Mouse (Mus musculus) MEL (cell line): ENCODE measurements at regions not wholly inside any gene's neighbourhood (a gene's known extent, or its start where the extent isn't known, plus 50 kb on each side); places are given as distances from the start of the nearest gene placed in this dataset.

Experiments
- DNase-seq: peaks from one replicate; pipeline ENCODE4 v3.0.0; 2011; ENCODE audit warnings: low read depth, low spot score
- H3K27ac ChIP-seq: 2 replicates; pipeline ENCODE4 v1.5.1; 2012; ENCODE audit warnings: low read depth, mild to moderate bottlenecking, control low read depth, low read length, moderate library complexity; ENCODE audit not compliant: control insufficient read depth
- H3K27me3 ChIP-seq, 2 experiments: fragments of 150-350 bp in 1 of 2; sonication (generic) in 1 of 2; 2 replicates each; pipeline ENCODE4 v1.6.1; 2012; ENCODE audit warnings: low read length in 2 of 2, mild to moderate bottlenecking in 2 of 2, improper control_type of control experiment in 1 of 2, moderate library complexity in 1 of 2; ENCODE audit not compliant: insufficient read depth in 2 of 2, control insufficient read depth in 1 of 2
- H3K36me3 ChIP-seq, 2 experiments: 2 replicates each; pipeline ENCODE4 v1.6.1; 2012 to 2014; ENCODE audit warnings: low read length in 2 of 2, improper control_type of control experiment in 1 of 2, inconsistent platforms in 1 of 2, mild to moderate bottlenecking in 1 of 2; ENCODE audit not compliant: insufficient read depth in 2 of 2, control insufficient read depth in 1 of 2
- H3K4me1 ChIP-seq, 2 experiments: fragments of 150-350 bp in 1 of 2; sonication (generic) in 1 of 2; 2 replicates each; pipeline ENCODE4 v1.6.1; 2012; ENCODE audit warnings: low read length in 2 of 2, improper control_type of control experiment in 1 of 2, mild to moderate bottlenecking in 1 of 2; ENCODE audit not compliant: insufficient read depth in 2 of 2, control insufficient read depth in 1 of 2
- H3K4me3 ChIP-seq, 2 experiments: fragments of 150-350 bp in 1 of 2; sonication (generic) in 1 of 2; 2 replicates each; pipeline ENCODE4 v1.5.1; 2012; ENCODE audit warnings: low read depth in 2 of 2, low read length in 2 of 2, mild to moderate bottlenecking in 2 of 2, moderate library complexity in 2 of 2, control low read depth in 1 of 2, improper control_type of control experiment in 1 of 2; ENCODE audit not compliant: control insufficient read depth in 1 of 2, insufficient read depth in 1 of 2
- H3K79me2 ChIP-seq: 2 replicates; pipeline ENCODE4 v1.6.1; 2012; ENCODE audit warnings: mild to moderate bottlenecking, low read length, moderate library complexity; ENCODE audit not compliant: control insufficient read depth, poor library complexity, insufficient read depth
- H3K9ac ChIP-seq: 2 replicates; pipeline ENCODE4 v1.6.1; 2012; ENCODE audit warnings: low read depth, mild to moderate bottlenecking, control low read depth, low read length, moderate library complexity; ENCODE audit not compliant: control insufficient read depth, poor library complexity, severe bottlenecking
- H3K9me3 ChIP-seq: fragments of 150-350 bp; sonication (generic); replicated peaks from 2 replicates; pipeline ENCODE4 v1.6.1; 2012; ENCODE audit warnings: mild to moderate bottlenecking, low read length, improper control_type of control experiment, moderate library complexity; ENCODE audit not compliant: insufficient read depth
- BHLHE40 ChIP-seq: IDR thresholded peaks from 2 replicates; pipeline ENCODE4 v1.6.1; 2012; ENCODE audit warnings: low read depth, mild to moderate bottlenecking, inconsistent platforms, low read length, improper control_type of control experiment, borderline replicate concordance
- CHD1 ChIP-seq: IDR thresholded peaks from 2 replicates; pipeline ENCODE4 v1.6.1; 2012; ENCODE audit warnings: low read depth, mild to moderate bottlenecking, inconsistent platforms, low read length, improper control_type of control experiment
- CTCF ChIP-seq, 3 experiments: IDR thresholded peaks in 2 of 3; conservative IDR thresholded peaks in 1 of 3; 2 replicates each; pipeline ENCODE4 v1.5.1; 2011 to 2012; ENCODE audit warnings: low read length in 3 of 3, low read depth in 2 of 3, mild to moderate bottlenecking in 2 of 3, improper control_type of control experiment in 1 of 3, inconsistent platforms in 1 of 3, mixed read lengths in 1 of 3, moderate library complexity in 1 of 3; ENCODE audit not compliant: control insufficient read depth in 1 of 3, insufficient read depth in 1 of 3, poor library complexity in 1 of 3, severe bottlenecking in 1 of 3
- E2F4 ChIP-seq: IDR thresholded peaks from 2 replicates; pipeline ENCODE4 v1.6.1; 2011; ENCODE audit warnings: low read depth, low read length, improper control_type of control experiment, borderline replicate concordance
- GABPA ChIP-seq: IDR thresholded peaks from 2 replicates; pipeline ENCODE4 v1.6.1; 2012; ENCODE audit warnings: low read depth, mild to moderate bottlenecking, inconsistent platforms, low read length, improper control_type of control experiment, moderate library complexity
- GATA1 ChIP-seq: IDR thresholded peaks from 2 replicates; pipeline ENCODE4 v1.6.1; 2011; ENCODE audit warnings: low read depth, low read length, improper control_type of control experiment
- HCFC1 ChIP-seq: IDR thresholded peaks from 2 replicates; pipeline ENCODE4 v1.6.1; 2012; ENCODE audit warnings: low read depth, mild to moderate bottlenecking, inconsistent platforms, low read length, improper control_type of control experiment, moderate library complexity
- KAT2A ChIP-seq: conservative IDR thresholded peaks from 2 replicates; pipeline ENCODE4 v1.6.1; 2012; ENCODE audit warnings: low read depth, low read length, improper control_type of control experiment, inconsistent platforms
- MAFK ChIP-seq: IDR thresholded peaks from 2 replicates; pipeline ENCODE4 v1.6.1; 2011; ENCODE audit warnings: low read depth, mild to moderate bottlenecking, low read length, improper control_type of control experiment, borderline replicate concordance
- MAZ ChIP-seq: IDR thresholded peaks from 2 replicates; pipeline ENCODE4 v1.6.1; 2012; ENCODE audit warnings: low read depth, mild to moderate bottlenecking, inconsistent platforms, low read length, improper control_type of control experiment
- MYC ChIP-seq: IDR thresholded peaks from 2 replicates; pipeline ENCODE4 v1.6.1; 2011; ENCODE audit warnings: low read depth, mild to moderate bottlenecking, low read length, improper control_type of control experiment, moderate library complexity
- NRF1 ChIP-seq: IDR thresholded peaks from 2 replicates; pipeline ENCODE4 v1.6.1; 2014; ENCODE audit warnings: low read depth, mild to moderate bottlenecking, inconsistent platforms, low read length, improper control_type of control experiment, moderate library complexity; ENCODE audit not compliant: poor library complexity, insufficient read depth, severe bottlenecking
- POLR2A ChIP-seq, 2 experiments: IDR thresholded peaks; 2 replicates each; pipeline ENCODE4 v1.6.1; 2011 to 2012; ENCODE audit warnings: low read length in 2 of 2, mild to moderate bottlenecking in 2 of 2, control low read depth in 1 of 2, improper control_type of control experiment in 1 of 2, low read depth in 1 of 2, moderate library complexity in 1 of 2; ENCODE audit not compliant: control insufficient read depth in 1 of 2, insufficient read depth in 1 of 2, poor library complexity in 1 of 2
- POLR2AphosphoS2 ChIP-seq: IDR thresholded peaks from 2 replicates; pipeline ENCODE4 v1.6.1; 2011; ENCODE audit warnings: low read length, improper control_type of control experiment
- SMC3 ChIP-seq: IDR thresholded peaks from 2 replicates; pipeline ENCODE4 v1.6.1; 2011; ENCODE audit warnings: low read depth, low read length, improper control_type of control experiment
- TAL1 ChIP-seq: IDR thresholded peaks from 2 replicates; pipeline ENCODE4 v1.6.1; 2012; ENCODE audit warnings: mild to moderate bottlenecking, inconsistent platforms, low read length, moderate library complexity, mixed read lengths
- TBP ChIP-seq: IDR thresholded peaks from 2 replicates; pipeline ENCODE4 v1.8.0; 2011; ENCODE audit warnings: low read depth, low read length, improper control_type of control experiment
- TCF12 ChIP-seq: IDR thresholded peaks from 2 replicates; pipeline ENCODE4 v1.6.1; 2014; ENCODE audit warnings: low read depth, mild to moderate bottlenecking, inconsistent platforms, low read length, improper control_type of control experiment, moderate library complexity
- UBTF ChIP-seq: IDR thresholded peaks from 2 replicates; pipeline ENCODE4 v1.6.1; 2012; ENCODE audit warnings: low read depth, mild to moderate bottlenecking, inconsistent platforms, low read length, improper control_type of control experiment, moderate library complexity, borderline replicate concordance; ENCODE audit not compliant: insufficient read depth
- USF2 ChIP-seq, 2 experiments: IDR thresholded peaks; 2 replicates each; pipeline ENCODE4 v1.6.1; 2011 to 2012; ENCODE audit warnings: improper control_type of control experiment in 2 of 2, low read length in 2 of 2, borderline replicate concordance in 1 of 2, inconsistent platforms in 1 of 2, low read depth in 1 of 2, mild to moderate bottlenecking in 1 of 2; ENCODE audit not compliant: insufficient read depth in 1 of 2
- ZMIZ1 ChIP-seq: IDR thresholded peaks from 2 replicates; pipeline ENCODE4 v1.6.1; 2012; ENCODE audit warnings: low read depth, mild to moderate bottlenecking, inconsistent platforms, low read length, improper control_type of control experiment, moderate library complexity

DNA sequence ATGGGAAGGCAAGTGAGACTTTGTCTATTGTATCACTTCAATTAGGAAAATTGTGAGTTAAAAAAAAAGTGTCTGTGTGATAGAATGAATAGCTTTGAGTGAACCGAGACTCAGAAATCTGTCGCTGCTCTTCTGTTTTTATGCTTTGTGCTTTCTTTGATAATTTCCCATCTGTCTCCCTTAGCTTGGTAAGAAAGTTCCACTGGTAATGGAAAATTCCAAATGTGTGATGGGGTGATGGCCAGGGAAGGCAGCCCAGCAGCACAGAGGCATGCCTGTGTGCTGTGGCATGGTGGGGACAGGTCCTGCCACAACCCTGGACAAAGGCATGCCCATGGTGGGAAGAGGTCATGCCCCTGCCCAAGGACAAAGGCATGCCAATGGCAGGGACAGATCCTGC lies 62.7 kb upstream of the Lrrn2 start:
- Histone ChIP-seq H3K9me3 (no peaks in the 10 kb centered on the region), H3K27me3 (peaks cover 0 to 2% of the 10 kb centered on the region in 2 experiments; a peak in 2 of 4 replicates), H3K4me3 (no peak overlapping the region), H3K27ac (no peak overlapping the region), H3K9ac (no peak overlapping the region), H3K36me3 (no peaks in the 10 kb centered on the region), H3K79me2 (no peaks in the 10 kb centered on the region), H3K4me1 (no peaks in the 10 kb centered on the region)
- no peak for TF ChIP-seq TBP
- no peak for TF ChIP-seq MAFK
- TF ChIP-seq ZMIZ1 = no peak
- DNase-seq = no peak

DNA sequence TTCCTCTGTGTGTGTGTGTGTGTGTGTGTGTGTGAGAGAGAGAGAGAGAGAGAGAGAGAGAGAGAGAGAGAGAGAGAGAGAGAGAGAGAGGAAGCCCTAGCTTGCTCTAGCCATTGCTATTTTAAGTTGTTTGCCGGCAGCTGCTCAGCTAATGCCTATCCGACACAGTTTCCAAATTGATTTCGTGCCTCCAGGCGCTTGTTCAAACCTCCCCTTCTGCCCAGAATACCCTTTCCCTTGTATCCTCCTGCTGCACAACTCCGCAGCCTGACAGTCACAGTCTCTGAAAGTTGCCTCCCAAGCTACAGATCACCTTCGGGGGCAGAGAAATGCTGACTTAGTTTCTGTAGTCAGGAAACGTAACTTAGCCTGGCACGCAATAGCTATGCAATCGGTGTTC lies 63.9 kb upstream of the Nfasc start:
- H3K27me3 ChIP-seq = peaks cover 1 to 6% of the 10 kb centered on the region in 2 experiments
- no peak overlapping the region for H3K4me3 ChIP-seq
- no peaks in the 10 kb centered on the region for H3K79me2 ChIP-seq
- H3K27ac ChIP-seq = no peak overlapping the region
- H3K9ac ChIP-seq = no peak overlapping the region
- H3K4me1 ChIP-seq = no peaks in the 10 kb centered on the region
- no peak for TF ChIP-seq MYC
- no peak for TF ChIP-seq SMC3
- no peak for TF ChIP-seq HCFC1
- TF ChIP-seq KAT2A = no peak
- TF ChIP-seq TCF12 = no peak
- TF ChIP-seq TAL1 = no peak
- TF ChIP-seq UBTF = no peak
- TF ChIP-seq CTCF (IDR thresholded peaks at IDR 0.05 in 2 of 3, conservative IDR thresholded peaks at IDR 0.05 in 1 of 3; ENCODE audit: control insufficient read depth in 1 of 3, insufficient read depth in 1 of 3, low read depth in 2 of 3, low read length in 3 of 3, poor library complexity in 1 of 3, severe bottlenecking in 1 of 3) = no peak
- no peak for TF ChIP-seq MAZ
- no peak for TF ChIP-seq CHD1
- TF ChIP-seq BHLHE40 = no peak
- no peak for TF ChIP-seq E2F4
- no peak for TF ChIP-seq GATA1
- TF ChIP-seq USF2 (IDR thresholded peaks at IDR 0.05; ENCODE audit: borderline replicate concordance in 1 of 2, insufficient read depth in 1 of 2, low read depth in 1 of 2, low read length in 2 of 2) = no peak
- no peak for TF ChIP-seq GABPA
- no peak for TF ChIP-seq NRF1
- TF ChIP-seq POLR2A (IDR thresholded peaks at IDR 0.05; ENCODE audit: control insufficient read depth in 1 of 2, insufficient read depth in 1 of 2, low read depth in 1 of 2, low read length in 2 of 2, poor library complexity in 1 of 2) = no peak
- no peak for TF ChIP-seq POLR2AphosphoS2
- no peaks in the 10 kb centered on the region for H3K9me3 ChIP-seq
- H3K36me3 ChIP-seq = no peaks in the 10 kb centered on the region
- DNase-seq = no peak
